Mouse (Mus musculus) intestine, postnatal 0 days (tissue): ENCODE measurements around the gene Nacc1. TPM values are rescaled to one million over a fixed set of nuclear protein-coding genes. Genes with fewer than 3 reads are reported as not detected.

Experiments
- ATAC-seq: fragments of 200-750 bp; cut with Nextera tagmentation; 2 replicates; pipeline ENCODE4 v1.8.0; 2017; ENCODE audit warnings: mild to moderate bottlenecking, moderate TSS enrichment, moderate library complexity
- H3K27ac ChIP-seq: fragments of 300-500 bp; sonication (generic); 2 replicates; pipeline ENCODE4 v1.5.1; 2014; ENCODE audit warnings: mild to moderate bottlenecking, low read depth, low read length, moderate library complexity
- H3K27me3 ChIP-seq: fragments of 300-500 bp; sonication (generic); replicated peaks from 2 replicates; pipeline ENCODE4 v1.6.1; 2014; ENCODE audit warnings: low read length, mixed read lengths; ENCODE audit not compliant: control insufficient read depth, insufficient read depth
- H3K36me3 ChIP-seq: fragments of 300-500 bp; sonication (generic); 2 replicates; pipeline ENCODE4 v1.6.1; 2014; ENCODE audit warnings: mild to moderate bottlenecking, moderate library complexity; ENCODE audit not compliant: control insufficient read depth, insufficient read depth
- H3K4me1 ChIP-seq: fragments of 300-500 bp; sonication (generic); replicated peaks from 2 replicates; pipeline ENCODE4 v1.6.1; 2014; ENCODE audit warnings: antibody characterized with exemption, low read length, mixed read lengths; ENCODE audit not compliant: control insufficient read depth, insufficient read depth
- H3K4me2 ChIP-seq: fragments of 300-500 bp; sonication (generic); replicated peaks from 2 replicates; pipeline ENCODE4 v1.6.1; 2014; ENCODE audit warnings: low read depth, mild to moderate bottlenecking, moderate library complexity
- H3K4me3 ChIP-seq: fragments of 300-500 bp; sonication (generic); 2 replicates; pipeline ENCODE4 v1.5.1; 2014; ENCODE audit warnings: low read depth, low read length
- H3K9ac ChIP-seq: fragments of 300-500 bp; sonication (generic); 2 replicates; pipeline ENCODE4 v1.6.1; 2014; ENCODE audit warnings: mild to moderate bottlenecking, low read depth, low read length
- H3K9me3 ChIP-seq: fragments of 300-500 bp; sonication (generic); 2 replicates; pipeline ENCODE4 v1.6.1; 2016; ENCODE audit warnings: mixed run types; ENCODE audit not compliant: control insufficient read depth
- CTCF ChIP-seq: sonication (generic); IDR thresholded peaks from 2 replicates; pipeline ENCODE4 v1.5.1; 2016; ENCODE audit warnings: low read depth, mild to moderate bottlenecking, control low read depth, antibody characterized with exemption, moderate library complexity
- WGBS: fragments of 180-500 bp; shearing (Covaris S2); extraction: QIAGEN DNeasy Blood & Tissue Kit; methylation state at CpG from one replicate; pipeline ENCODE4 v1.1.7; 2014; 5-methylcytosine and 5-hydroxymethylcytosine counted together
- polyA plus RNA-seq: library from polyadenylated mRNA; unstranded; fragments of >200 nt; fragmentation: Nextera tagmentation; extraction: Ambion mirVana; gene quantifications from 2 replicates; pipeline ENCODE4 v1.2.1, GENCODE M21; 2015

Gene Nacc1
- polyA plus RNA-seq, 1 experiment from 2014 or later, result 9.3 TPM

- Histone ChIP-seq H3K9ac (no peak overlapping the region), H3K4me3 (peak overlapping the region; percentile 27), H3K27me3 (peaks cover 62% of the 10 kb centered on the region), H3K36me3 (peaks cover 9% of the 10 kb centered on the region; the same call in 1 of the 2 replicates), H3K4me2 (peak overlapping the region; percentile 61), H3K27ac (no peak overlapping the region), H3K9me3 (no peaks in the 10 kb centered on the region), H3K4me1 (0 out of 2 replicates have a peak, but pooled peaks cover 7% of the 10 kb centered on the region)
- no peak for ATAC-seq
- TF ChIP-seq CTCF, result peak; percentile 24; the same call in 1 of the 2 replicates
- 17% methylated on average over 38 of the region's 38 CpGs for WGBS
Observed at GRCm38 (mm10) chr8:84703466-84704249, 16.0 kb upstream of the Nacc1 start.

DNA sequence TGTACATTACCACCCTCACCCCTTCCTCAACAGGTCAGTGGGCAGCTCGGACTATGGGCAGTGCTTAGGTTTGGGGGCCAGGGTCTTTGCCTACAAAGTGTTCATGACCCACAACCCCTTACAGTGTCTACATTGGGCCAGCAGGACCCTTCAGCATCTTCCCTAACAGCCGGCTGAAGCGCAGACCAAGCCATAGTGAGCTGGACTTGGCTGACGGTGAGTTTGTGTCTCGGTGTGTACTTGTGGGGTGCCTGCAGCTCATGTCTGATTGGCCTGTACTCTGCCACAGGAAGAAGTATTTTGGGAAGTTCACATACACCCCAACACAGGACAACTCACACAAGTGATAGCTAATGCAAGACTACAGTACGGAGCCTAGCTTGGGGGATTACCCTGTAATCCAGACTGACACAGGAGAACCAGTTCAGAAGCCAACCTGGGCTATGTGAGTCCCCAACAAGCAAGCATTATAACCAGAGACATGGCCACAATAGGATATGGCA, 15.4 kb upstream of the Nacc1 start:
- Histone ChIP-seq H3K27ac (no peak overlapping the region), H3K36me3 (peaks cover 11% of the 10 kb centered on the region; the same call in 1 of the 2 replicates), H3K9ac (no peak overlapping the region), H3K9me3 (no peaks in the 10 kb centered on the region), H3K4me2 (peak overlapping the region; percentile 9; the same call in 1 of the 2 replicates), H3K27me3 (peaks cover 58% of the 10 kb centered on the region), H3K4me3 (no peak overlapping the region), H3K4me1 (0 out of 2 replicates have a peak, but pooled peaks cover 7% of the 10 kb centered on the region)
- 89% methylated on average over 6 of the region's 6 CpGs for WGBS
- TF ChIP-seq CTCF, result no peak
- no peak for ATAC-seq

- Histone ChIP-seq H3K9me3 (no peaks in the 10 kb centered on the region), H3K4me1 (0 out of 2 replicates have a peak, but pooled peaks cover 7% of the 10 kb centered on the region), H3K36me3 (peaks cover 10% of the 10 kb centered on the region; the same call in 1 of the 2 replicates), H3K9ac (no peak overlapping the region), H3K4me2 (peak overlapping the region; percentile 37; the same call in 1 of the 2 replicates), H3K27ac (no peak overlapping the region), H3K27me3 (peaks cover 54% of the 10 kb centered on the region), H3K4me3 (peak overlapping the region; percentile 25; the same call in 1 of the 2 replicates)
- 75% methylated on average over 9 of the region's 9 CpGs for WGBS
- no peak for TF ChIP-seq CTCF
- no peak for ATAC-seq
Observed at GRCm38 (mm10) chr8:84702561-84702960, 14.9 kb upstream of the Nacc1 start.

DNA sequence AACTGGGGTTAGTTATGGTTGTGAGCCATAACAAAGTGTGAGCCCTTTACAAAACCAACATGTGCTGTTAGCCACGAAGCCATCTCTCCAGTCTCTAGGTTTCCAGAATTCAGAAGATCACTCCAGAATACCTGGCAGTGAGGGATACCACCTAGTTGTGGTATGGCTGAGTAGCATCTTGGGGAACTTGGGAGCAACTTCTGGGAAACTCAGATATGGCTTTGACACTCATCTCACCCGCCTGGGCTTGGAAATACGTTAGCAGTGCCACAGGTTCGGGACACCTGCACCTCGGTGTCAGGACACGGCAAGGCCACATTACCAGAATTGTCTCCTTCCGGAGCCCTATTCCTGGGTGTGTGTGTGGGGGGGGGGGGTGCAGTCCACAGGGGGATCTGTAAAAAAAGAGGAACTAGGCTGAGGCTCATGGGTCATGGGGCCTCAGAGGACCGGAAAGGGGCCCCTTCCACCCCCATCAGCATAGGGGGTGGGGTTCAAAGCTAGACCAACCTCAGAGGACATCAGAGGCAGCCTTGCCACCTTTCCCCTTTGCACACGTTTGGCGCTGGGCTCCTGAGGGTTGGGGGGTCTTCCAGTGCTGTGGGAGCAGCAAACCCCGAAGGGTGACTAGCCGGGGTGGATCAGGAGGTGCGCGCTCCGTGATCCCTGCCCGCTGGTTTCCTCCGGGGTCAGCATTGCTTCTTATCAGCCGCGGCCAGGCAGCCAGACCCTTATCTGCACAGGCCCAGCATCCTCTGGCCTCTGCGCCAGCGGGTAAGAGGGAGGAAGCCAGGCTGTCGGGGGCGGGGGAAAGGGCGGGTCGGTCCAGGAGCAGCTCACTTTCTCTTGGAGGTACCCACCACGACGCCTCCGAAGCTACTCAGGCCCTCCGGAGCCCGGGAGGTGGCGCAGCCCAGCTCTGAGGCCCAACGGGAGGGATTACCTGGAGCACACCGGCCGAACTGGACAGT, 13.6 kb upstream of the Nacc1 start, which contains the start of gene Lyl1:
Gene Lyl1, plus strand, starts transcription at position 517 of the 971 bp plus-strand sequence.
- peak; percentile 35 for TF ChIP-seq CTCF
- Histone ChIP-seq H3K36me3 (peaks cover 22% of the 10 kb centered on the region), H3K27ac (peak within 1 kb of the TSS; percentile 54; the same call in 1 of the 2 replicates), H3K9me3 (no peaks in the 10 kb centered on the region), H3K4me1 (0 out of 2 replicates have a peak, but pooled peaks cover 7% of the 10 kb centered on the region), H3K4me2 (peak within 1 kb of the TSS; percentile 37), H3K27me3 (peaks cover 40% of the 10 kb centered on the region), H3K4me3 (peak within 1 kb of the TSS; percentile 25), H3K9ac (no peak within 1 kb of the TSS)
- ATAC-seq, result 0 out of 2 replicates have a peak, but pooled peaks have one; percentile 17
- WGBS, result 10% methylated on average over 34 of the region's 34 CpGs

DNA sequence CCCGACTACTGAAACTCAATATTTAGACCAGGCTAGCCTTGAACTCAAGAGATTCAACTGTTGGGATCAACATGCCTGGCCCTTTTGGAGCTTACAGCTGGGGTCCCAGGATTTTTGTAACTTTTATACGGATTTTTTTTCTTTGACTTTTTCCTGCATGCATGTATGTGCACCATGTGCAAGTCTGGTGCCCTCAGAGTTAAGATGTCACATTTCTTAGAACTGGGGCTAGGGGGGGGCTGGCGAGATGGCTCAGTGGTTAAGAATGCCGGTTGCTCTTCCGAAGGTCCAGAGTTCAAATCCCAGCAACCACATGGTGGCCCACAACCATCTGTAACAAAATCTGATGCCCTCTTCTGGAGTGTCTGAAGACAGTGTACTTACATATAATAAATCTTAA, 12.9 kb upstream of the Nacc1 start:
- no peaks in the 10 kb centered on the region for H3K9me3 ChIP-seq
- no peak for ATAC-seq
- H3K9ac ChIP-seq, result no peak overlapping the region
- no peak overlapping the region for H3K4me2 ChIP-seq
- H3K27ac ChIP-seq, result no peak overlapping the region
- peaks cover 37% of the 10 kb centered on the region for H3K27me3 ChIP-seq
- TF ChIP-seq CTCF, result no peak
- WGBS, result 80% methylated on average over 5 of the region's 5 CpGs
- 0 out of 2 replicates have a peak, but pooled peaks cover 7% of the 10 kb centered on the region for H3K4me1 ChIP-seq
- peaks cover 26% of the 10 kb centered on the region for H3K36me3 ChIP-seq
- H3K4me3 ChIP-seq, result no peak overlapping the region
